Mouse (Mus musculus) embryonic facial prominence, embryonic 13.5 days (tissue): Measurements from ENCODE around the gene Tspyl1. TPM values are rescaled to one million over a fixed set of nuclear protein-coding genes. Genes with fewer than 3 reads are reported as not detected.

Experiments
- ATAC-seq: fragments of 200-750 bp; cut with Nextera tagmentation; 2 replicates; pipeline ENCODE4 v1.8.0; 2017; ENCODE audit warnings: low read depth; ENCODE audit not compliant: insufficient number of reproducible peaks, insufficient read depth, low FRiP score, low TSS enrichment
- H3K27ac ChIP-seq: fragments of 300-500 bp; sonication (generic); 2 replicates; pipeline ENCODE4 v1.5.1; 2015; ENCODE audit warnings: moderate library complexity, mild to moderate bottlenecking, inconsistent platforms
- H3K27me3 ChIP-seq: fragments of 300-500 bp; sonication (generic); 2 replicates; pipeline ENCODE4 v1.6.1; 2015; ENCODE audit warnings: mild to moderate bottlenecking, inconsistent platforms
- H3K36me3 ChIP-seq: fragments of 300-500 bp; sonication (generic); 2 replicates; pipeline ENCODE4 v1.6.1; 2015; ENCODE audit warnings: mild to moderate bottlenecking, inconsistent platforms
- H3K4me1 ChIP-seq: fragments of 300-500 bp; sonication (generic); 2 replicates; pipeline ENCODE4 v1.6.1; 2015; ENCODE audit warnings: inconsistent platforms
- H3K4me2 ChIP-seq: fragments of 300-500 bp; sonication (generic); 2 replicates; pipeline ENCODE4 v1.6.1; 2015; ENCODE audit warnings: moderate library complexity, mild to moderate bottlenecking, inconsistent platforms
- H3K4me3 ChIP-seq: fragments of 300-500 bp; sonication (generic); 2 replicates; pipeline ENCODE4 v1.5.1; 2015; ENCODE audit warnings: mild to moderate bottlenecking, inconsistent platforms
- H3K9ac ChIP-seq: fragments of 300-500 bp; sonication (generic); 2 replicates; pipeline ENCODE4 v1.6.1; 2015; ENCODE audit warnings: mild to moderate bottlenecking, inconsistent platforms
- H3K9me3 ChIP-seq: fragments of 300-500 bp; sonication (generic); 2 replicates; pipeline ENCODE4 v1.6.1; 2016; ENCODE audit warnings: inconsistent platforms
- WGBS: fragments of 180-500 bp; shearing (Covaris S2); methylation state at CpG from one replicate; pipeline ENCODE4 v1.1.7; 2015; ENCODE audit warnings: mixed read lengths; 5-methylcytosine and 5-hydroxymethylcytosine counted together
- polyA plus RNA-seq: library from polyadenylated mRNA; unstranded; fragments of >200 nt; fragmentation: Nextera tagmentation; extraction: Ambion mirVana; gene quantifications from 2 replicates; pipeline ENCODE4 v1.2.1, GENCODE M21; 2015

Gene Tspyl1
- polyA plus RNA-seq, 1 experiment from 2014 or later: 82.9 TPM

DNA sequence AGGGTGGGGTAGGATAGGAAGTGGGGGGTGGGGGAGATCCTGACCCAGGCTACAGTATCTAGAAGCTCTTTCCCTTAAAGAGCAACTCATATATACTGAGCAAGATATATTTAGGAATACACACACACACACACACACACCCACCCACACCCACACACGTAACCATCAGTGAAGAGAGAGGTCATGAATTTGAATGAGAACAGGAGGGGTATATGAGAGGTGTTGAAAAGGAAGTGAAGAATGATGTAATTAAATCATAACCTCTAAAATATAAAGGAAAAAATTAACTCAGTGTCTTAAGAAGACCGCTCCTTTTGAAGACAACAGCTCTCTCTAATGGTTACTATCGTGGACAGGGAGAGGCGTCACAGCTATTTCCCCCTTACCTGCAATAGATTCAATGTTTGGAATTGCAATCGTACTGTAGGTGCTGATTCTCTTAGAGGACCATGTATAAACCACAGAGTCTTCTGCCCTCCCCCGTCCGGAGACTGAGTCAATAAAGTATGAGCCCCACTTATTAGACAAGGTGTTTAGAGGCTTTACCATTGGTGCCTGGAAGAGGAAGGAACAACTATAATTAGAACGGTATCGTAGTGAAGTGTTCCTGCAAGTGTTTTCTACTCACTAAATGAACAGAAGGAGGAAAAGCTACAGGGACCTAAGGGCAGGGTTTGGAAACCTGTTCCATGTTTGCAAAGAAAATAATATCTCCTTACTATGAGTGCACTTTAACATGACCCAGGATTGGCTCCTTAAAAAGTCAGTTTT is 28.1 kb downstream of the Tspyl1 start:
- Histone ChIP-seq H3K27me3 (no peaks in the 10 kb centered on the region), H3K9me3 (no peaks in the 10 kb centered on the region), H3K9ac (no peak overlapping the region), H3K4me1 (no peaks in the 10 kb centered on the region), H3K27ac (no peak overlapping the region), H3K4me3 (no peak overlapping the region), H3K4me2 (no peak overlapping the region), H3K36me3 (peaks cover 17% of the 10 kb centered on the region)
- 91% methylated on average over 9 of the region's 9 CpGs for WGBS
- ATAC-seq: no peak

DNA sequence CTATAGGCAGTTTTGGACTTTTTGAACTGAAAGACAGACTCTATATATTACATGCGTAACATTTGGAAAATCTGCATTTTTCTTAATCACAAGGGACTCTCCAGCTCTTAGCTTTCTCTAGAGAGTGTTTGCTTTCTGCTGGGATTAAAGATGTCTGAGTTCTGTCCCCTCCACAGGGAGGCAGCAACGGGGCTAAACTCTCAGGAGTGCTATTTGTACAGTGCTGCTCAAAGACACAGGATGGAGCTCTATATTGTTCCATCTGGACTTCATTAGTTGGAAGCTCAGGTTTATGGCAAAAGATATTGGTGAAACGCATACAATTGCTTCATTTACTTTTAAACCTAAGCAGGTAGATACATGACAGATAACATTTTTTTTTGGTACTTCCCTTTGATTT is 30.5 kb downstream of the Tspyl1 start:
- Histone ChIP-seq H3K27ac (no peak overlapping the region), H3K9me3 (no peaks in the 10 kb centered on the region), H3K4me3 (no peak overlapping the region), H3K4me2 (no peak overlapping the region), H3K9ac (no peak overlapping the region), H3K36me3 (peaks cover 17% of the 10 kb centered on the region), H3K4me1 (peaks cover 9% of the 10 kb centered on the region), H3K27me3 (no peaks in the 10 kb centered on the region)
- 51% methylated on average over 3 of the region's 3 CpGs for WGBS
- no peak for ATAC-seq

DNA sequence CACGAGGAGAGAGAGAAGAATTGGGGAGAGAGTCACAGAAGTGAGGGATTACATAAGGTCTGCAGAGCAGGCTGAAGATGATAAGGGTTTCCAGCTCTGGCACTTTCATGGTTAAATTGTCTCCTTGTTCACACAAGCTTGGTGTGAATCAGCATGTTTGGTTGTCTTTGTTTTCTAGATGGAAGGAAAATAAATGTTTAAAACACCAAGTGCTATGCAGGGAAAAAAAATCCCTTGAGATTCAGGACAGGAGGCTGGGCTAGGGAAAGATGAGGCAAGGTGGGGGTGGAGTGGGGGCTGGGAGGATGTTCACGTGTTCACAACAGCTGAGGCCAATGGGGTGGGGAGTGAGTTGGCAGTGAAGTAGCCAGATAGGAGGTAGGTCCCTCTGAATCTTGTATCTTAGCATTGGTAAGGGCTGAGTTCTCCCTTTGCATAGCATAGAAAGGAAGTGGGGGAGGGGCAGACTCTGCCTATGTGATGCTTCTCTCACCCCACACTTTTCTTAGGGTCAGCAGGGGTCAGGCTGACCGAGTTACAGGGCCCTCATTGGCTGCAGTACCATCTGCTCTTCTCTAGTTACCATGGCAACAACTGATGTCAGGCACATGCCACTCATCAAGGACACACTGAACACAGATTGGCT is 34.7 kb downstream of the Tspyl1 start:
- H3K9me3 ChIP-seq: no peaks in the 10 kb centered on the region
- H3K27ac ChIP-seq: no peak overlapping the region
- no peaks in the 10 kb centered on the region for H3K27me3 ChIP-seq
- peak overlapping the region; percentile 14; the same call in 1 of the 2 replicates for H3K4me2 ChIP-seq
- 2% methylated on average over 3 of the region's 3 CpGs for WGBS
- H3K9ac ChIP-seq: no peak overlapping the region
- peak; percentile 72 for ATAC-seq
- H3K4me3 ChIP-seq: no peak overlapping the region
- H3K36me3 ChIP-seq: peaks cover 12% of the 10 kb centered on the region
- peaks cover 9% of the 10 kb centered on the region for H3K4me1 ChIP-seq

DNA sequence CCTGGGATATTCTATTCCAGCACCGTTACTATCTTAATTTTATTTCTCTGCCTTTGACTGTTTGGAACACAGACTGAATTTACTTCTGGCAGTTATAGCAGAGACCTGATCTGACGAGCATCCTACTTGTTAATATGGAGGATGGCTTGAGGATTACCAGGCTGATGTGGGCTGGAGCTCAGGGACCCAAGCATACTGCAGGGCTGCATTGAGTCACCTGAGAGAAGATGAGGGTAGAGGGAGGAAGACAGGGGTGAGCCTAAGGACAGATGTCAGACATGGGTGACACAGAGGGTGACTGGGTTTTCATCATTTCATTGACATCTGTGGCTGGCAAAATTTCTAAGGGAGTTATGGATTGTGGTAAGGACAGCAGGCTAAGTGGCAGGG is 35.2 kb downstream of the Tspyl1 start:
- H3K4me1 ChIP-seq: peaks cover 9% of the 10 kb centered on the region
- H3K9ac ChIP-seq: no peak overlapping the region
- WGBS: 20% methylated on average over 2 of the region's 2 CpGs
- no peak overlapping the region for H3K27ac ChIP-seq
- no peak for ATAC-seq
- H3K27me3 ChIP-seq: no peaks in the 10 kb centered on the region
- H3K4me3 ChIP-seq: no peak overlapping the region
- H3K9me3 ChIP-seq: no peaks in the 10 kb centered on the region
- peaks cover 8% of the 10 kb centered on the region; the same call in 1 of the 2 replicates for H3K36me3 ChIP-seq
- no peak overlapping the region for H3K4me2 ChIP-seq

DNA sequence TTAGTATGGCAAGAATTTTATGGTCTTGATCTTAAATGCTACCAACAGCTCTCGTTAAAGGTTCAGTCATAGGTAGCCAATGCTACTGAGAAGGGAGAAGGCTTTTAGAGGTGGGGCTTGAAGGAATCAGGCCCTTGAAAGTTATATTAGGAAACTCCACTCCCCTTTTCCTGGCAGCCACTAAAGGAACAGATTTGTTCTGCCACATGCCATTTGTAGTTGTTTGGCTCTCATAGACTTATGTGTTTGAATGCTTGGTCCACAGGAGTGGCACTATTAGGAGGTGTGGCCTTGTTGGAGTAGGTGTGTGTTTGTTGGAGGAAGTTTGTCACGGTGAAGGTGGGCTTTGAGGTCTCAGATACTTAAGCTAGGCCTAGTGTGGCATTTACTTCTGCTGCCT is 38.8 kb downstream of the Tspyl1 start:
- H3K36me3 ChIP-seq: no peaks in the 10 kb centered on the region
- no peaks in the 10 kb centered on the region for H3K27me3 ChIP-seq
- peaks cover 9% of the 10 kb centered on the region for H3K4me1 ChIP-seq
- H3K4me2 ChIP-seq: no peak overlapping the region
- no peaks in the 10 kb centered on the region for H3K9me3 ChIP-seq
- 79% methylated on average over 2 of the region's 2 CpGs for WGBS
- ATAC-seq: no peak
- no peak overlapping the region for H3K27ac ChIP-seq
- H3K9ac ChIP-seq: no peak overlapping the region
- H3K4me3 ChIP-seq: no peak overlapping the region

DNA sequence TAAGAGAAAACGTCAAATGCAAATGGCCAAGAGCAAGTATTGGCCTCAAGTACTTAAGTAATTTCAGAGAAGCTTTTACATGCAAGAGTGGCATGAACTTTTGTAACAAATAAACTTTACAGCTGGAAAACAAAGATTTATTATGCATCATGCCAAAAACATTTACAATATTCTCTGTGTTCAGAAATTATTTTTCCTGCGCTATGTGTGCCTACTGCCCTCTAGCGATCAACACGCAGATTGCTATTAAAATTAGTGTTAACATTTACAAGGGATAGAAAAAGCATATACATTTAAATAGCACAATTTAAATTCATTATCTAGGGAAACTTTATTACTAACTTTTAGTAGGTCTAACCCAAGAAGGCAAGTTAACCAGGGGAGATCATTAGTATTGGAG is 44.7 kb downstream of the Tspyl1 start:
- Histone ChIP-seq H3K4me1 (no peaks in the 10 kb centered on the region), H3K9ac (no peak overlapping the region), H3K27me3 (no peaks in the 10 kb centered on the region), H3K27ac (no peak overlapping the region), H3K4me2 (no peak overlapping the region), H3K4me3 (no peak overlapping the region), H3K9me3 (no peaks in the 10 kb centered on the region), H3K36me3 (no peaks in the 10 kb centered on the region)
- ATAC-seq: no peak
- WGBS: 18% methylated on average over 4 of the region's 4 CpGs

DNA sequence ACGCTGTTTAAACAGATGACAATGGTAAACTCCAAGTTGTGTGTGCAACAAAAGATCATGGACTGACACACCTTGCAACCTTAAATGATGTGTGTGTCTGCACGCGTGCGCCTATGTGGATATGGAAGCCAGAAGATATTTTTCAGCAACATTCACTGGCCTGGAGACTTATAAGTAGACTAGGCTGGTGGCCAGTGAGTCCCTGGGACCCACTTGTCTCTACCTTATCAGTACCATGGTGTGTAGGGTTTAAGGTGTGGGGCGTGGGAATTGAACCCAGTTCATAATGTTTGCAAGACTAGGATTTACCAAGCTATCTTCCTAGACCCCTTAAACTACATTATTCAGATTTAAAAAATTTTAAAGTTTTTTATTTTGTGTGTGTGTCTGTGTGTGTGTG is 45.2 kb downstream of the Tspyl1 start:
- Histone ChIP-seq H3K4me3 (no peak overlapping the region), H3K27me3 (no peaks in the 10 kb centered on the region), H3K9me3 (no peaks in the 10 kb centered on the region), H3K36me3 (no peaks in the 10 kb centered on the region), H3K9ac (no peak overlapping the region), H3K4me2 (no peak overlapping the region), H3K27ac (no peak overlapping the region), H3K4me1 (no peaks in the 10 kb centered on the region)
- 58% methylated on average over 5 of the region's 5 CpGs for WGBS
- ATAC-seq: no peak

DNA sequence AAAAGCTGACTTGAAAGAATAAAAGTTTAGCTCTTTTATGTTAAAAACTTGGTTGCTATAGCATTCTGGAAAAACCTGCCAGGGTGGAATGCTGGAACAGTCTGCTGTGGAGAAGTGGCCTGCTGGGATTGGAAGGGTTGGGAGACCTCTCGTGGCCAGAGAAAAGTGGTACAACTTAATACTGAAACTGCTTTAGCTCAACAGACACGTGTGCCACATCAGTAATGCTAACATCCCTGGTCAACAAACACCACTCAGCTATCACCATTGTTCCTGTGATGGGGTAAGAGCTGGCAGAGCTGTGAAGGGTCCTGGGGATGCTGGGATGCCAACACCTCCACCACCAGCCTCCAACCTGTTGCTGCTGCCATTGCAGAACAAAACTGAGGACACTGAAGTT is 46.3 kb downstream of the Tspyl1 start:
- no peak overlapping the region; the same call in 1 of the 2 replicates for H3K4me2 ChIP-seq
- no peaks in the 10 kb centered on the region for H3K27me3 ChIP-seq
- H3K4me3 ChIP-seq: no peak overlapping the region
- no peaks in the 10 kb centered on the region for H3K36me3 ChIP-seq
- no peak overlapping the region for H3K9ac ChIP-seq
- no peak overlapping the region for H3K27ac ChIP-seq
- no peaks in the 10 kb centered on the region for H3K9me3 ChIP-seq
- 2% methylated on average over 2 of the region's 2 CpGs for WGBS
- 0 out of 2 replicates have a peak, but pooled peaks have one; percentile 20 for ATAC-seq
- H3K4me1 ChIP-seq: no peaks in the 10 kb centered on the region

Other genes with a start within 250 kb of the Tspyl1 start
- gene Trappc3l, start 244.6 kb upstream of the Tspyl1 start, polyA plus RNA-seq: not detected in 2 replicates
- gene Calhm4, start 237.9 kb upstream of the Tspyl1 start, polyA plus RNA-seq: 0.07 TPM in 1 of 2 replicates, not detected in the other
- 0.62 and 0.86 TPM in 2 replicates for gene Calhm5, start 185.7 kb upstream of the Tspyl1 start, polyA plus RNA-seq
- gene Calhm6, start 154.2 kb upstream of the Tspyl1 start, polyA plus RNA-seq: 1.5 TPM in 2 replicates
- gene Dse, start 74.5 kb upstream of the Tspyl1 start, polyA plus RNA-seq: 37.9 and 38.7 TPM in 2 replicates
- gene Tspyl4, start 15.3 kb downstream of the Tspyl1 start, polyA plus RNA-seq: 26.8 and 30.6 TPM in 2 replicates
- gene Col10a1, start 107.8 kb downstream of the Tspyl1 start, polyA plus RNA-seq: 0.26 and 0.42 TPM in 2 replicates
- gene Nt5dc1, start 136.4 kb downstream of the Tspyl1 start, polyA plus RNA-seq: 8.5 and 10.9 TPM in 2 replicates
- gene Frk, start 201.2 kb downstream of the Tspyl1 start, polyA plus RNA-seq: 15.6 and 18.0 TPM in 2 replicates